Mouse (Mus musculus): ENCODE data around the gene Ccdc190.

- TF ChIP-seq GATA1 (IDR thresholded peaks at IDR 0.05; ENCODE audit: low read length) = no peak
- TF ChIP-seq TAL1 (IDR thresholded peaks at IDR 0.05; ENCODE audit: low read length) = no peak
Observed at GRCm38 (mm10) chr1:169895686-169896085, 32.8 kb upstream of the Ccdc190 start.

Data from erythroblast, embryonic 14.5 days (primary cell).